Mouse (Mus musculus): ENCODE measurements around the gene Serinc2.

Gene Serinc2

DNA sequence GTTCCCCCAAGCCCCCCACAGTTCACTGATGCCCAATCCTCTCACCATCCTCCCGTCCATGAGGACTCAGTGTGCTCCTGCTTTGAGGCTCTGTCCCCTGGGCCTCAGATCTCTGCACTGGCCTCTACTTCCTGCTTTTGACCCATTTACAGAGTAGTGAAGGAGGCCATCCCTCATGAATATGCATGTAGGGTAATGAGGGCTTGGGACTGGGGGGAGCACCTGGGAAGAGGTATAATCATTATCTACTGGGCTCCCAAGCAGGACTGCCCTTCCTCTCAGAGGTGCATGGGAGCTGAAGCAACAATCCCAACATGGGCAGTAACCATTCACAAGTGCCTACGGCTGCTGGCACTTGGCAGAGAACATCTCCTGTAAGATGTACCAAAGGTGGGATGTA, at the start of gene Serinc2:
Gene Serinc2 (minus strand): TSS at position 101 of the 400 bp plus-strand sequence.
- DNase-seq (ENCODE audit: low spot score in 2 of 2): no peak

DNA sequence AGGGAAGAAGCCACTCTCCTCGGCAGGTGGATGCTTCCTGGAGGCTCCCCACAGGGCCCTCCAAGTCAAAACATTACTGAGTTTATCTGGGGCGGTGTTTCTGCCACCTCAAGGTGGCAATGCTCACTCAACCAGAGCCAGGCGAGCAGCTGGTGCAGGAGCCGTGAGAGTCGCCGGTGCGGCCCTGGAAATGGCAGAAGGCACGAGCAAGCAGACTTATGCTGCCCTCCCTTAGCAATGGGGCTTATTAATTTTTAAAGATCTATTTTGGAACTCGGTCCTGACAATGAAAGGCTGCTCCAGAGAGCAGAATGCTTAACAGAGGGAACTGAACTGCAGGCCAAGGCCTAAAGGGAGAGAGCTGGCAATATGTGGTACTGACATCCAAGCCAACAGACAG, 48.4 kb upstream of the Serinc2 start:
- no peak for DNase-seq (ENCODE audit: low spot score in 2 of 2)

DNA sequence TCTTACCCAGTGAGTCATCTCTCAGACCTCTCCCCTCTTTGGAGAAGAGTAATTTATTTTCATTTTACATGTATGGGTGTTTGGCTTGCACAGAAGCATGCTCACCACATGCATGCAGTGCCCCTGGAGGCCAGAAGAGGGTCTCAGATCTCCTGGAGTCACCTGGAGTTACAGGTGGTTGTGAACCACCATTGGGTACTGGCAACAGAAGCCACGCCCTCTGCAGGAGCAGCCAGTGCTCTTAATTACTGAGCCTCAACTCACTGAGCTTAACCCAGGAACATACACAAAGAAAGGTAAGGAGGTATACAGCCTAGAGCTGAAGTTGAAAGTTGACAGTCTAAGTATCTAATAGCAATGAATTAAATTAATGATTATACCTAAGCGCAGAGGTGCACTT, 46.4 kb upstream of the Serinc2 start:
- no peak for DNase-seq (ENCODE audit: low spot score in 2 of 2)

DNA sequence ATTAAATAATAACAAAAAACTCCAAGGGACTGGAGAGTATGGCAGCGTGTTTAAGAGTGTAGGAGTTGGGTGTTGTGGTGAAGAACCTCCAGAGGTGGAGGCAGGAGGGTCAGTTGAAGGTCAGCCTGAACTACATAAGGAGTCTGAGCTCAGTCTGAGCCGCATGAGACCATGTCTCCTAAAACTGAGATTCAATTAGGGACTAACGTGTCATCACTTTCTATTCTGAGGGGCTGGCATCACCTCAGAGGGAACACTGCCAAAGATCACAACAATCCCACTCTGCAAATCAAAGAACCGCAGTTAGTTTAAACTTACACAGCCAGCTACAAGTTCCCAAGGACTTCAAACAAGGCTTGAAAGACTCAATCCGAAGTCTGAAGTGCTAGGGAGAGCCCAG, 44.6 kb upstream of the Serinc2 start:
- DNase-seq (ENCODE audit: low spot score in 2 of 2): no peak

DNA sequence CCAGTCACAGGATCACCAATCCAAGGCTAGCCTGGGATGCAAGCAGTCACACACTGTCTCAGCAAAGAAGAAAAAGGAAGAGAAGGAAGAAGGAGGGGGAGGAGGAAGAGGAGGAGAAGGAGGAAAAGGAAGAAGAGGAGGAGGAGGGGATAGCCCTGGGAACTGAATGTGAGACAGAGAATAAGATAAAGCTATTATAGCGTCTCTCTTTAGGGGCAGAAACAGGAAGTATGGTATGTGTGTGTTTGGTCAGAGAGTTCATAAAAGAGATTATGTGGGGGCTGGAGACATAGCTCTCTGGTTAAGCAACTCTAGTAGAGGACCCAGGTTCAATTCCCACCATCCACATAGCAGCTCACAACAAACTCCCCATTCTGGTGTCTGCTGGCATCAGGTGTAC, 44.2 kb upstream of the Serinc2 start:
- DNase-seq (ENCODE audit: low spot score in 2 of 2): no peak

DNA sequence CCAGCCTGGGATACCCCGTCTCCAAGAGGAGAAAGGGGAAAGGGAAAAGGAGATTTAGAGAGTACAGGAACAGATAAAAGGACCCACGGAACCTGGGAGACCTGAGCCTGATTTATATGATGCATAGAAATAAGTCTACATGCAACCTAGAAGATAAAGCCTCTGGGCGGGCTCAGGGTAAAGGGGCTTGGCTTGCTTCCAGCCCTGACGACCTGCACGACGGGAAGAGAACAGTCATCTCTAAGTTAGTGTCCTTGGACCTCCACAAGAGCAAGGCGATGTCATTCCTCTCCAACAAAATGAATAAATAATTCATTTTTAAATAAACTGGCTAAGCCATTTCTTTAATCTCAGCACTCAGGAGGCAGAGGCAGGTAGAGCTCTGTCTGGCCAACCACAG, 43.6 kb upstream of the Serinc2 start:
- DNase-seq (ENCODE audit: low spot score in 2 of 2): no peak

DNA sequence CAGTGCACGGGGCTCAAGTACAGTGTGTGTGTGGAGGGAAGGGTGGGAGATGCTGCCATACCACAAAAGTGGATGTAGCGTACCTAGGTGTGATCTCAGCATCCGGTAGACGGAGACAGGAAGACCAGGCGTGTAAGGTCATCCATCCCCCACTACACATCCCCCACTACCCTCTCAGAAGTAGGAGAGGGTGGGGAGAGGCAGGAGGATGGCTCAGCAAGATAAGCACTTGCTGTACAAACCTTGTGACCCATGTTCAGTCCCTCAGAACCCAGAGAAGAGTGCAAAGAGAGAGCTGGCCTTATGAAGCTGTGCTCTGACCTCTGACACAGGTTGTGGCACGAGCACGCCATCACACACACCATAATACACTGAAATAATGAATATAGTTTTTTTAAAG, 42.6 kb upstream of the Serinc2 start:
- DNase-seq (ENCODE audit: low spot score in 2 of 2): no peak

DNA sequence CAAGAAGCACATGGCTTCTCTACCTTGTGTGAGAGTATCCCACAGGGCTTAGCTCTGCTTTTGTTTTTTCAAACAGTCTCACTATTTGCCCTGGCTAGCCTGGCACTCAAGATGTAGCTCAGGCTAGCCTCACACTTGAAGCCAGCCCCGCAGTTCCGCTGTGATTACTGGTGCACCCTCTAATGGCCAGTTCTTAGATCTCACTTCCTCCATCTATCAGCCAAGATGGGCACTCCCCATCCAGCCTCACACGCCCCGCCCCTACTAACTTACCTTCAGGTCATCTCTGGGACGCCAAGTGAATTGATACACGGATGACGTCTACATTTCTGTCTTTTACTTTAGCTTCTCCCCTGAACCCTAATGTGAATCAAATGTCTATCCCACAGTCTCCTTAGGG, 40.6 kb upstream of the Serinc2 start:
- DNase-seq (ENCODE audit: low spot score in 2 of 2): no peak

DNA sequence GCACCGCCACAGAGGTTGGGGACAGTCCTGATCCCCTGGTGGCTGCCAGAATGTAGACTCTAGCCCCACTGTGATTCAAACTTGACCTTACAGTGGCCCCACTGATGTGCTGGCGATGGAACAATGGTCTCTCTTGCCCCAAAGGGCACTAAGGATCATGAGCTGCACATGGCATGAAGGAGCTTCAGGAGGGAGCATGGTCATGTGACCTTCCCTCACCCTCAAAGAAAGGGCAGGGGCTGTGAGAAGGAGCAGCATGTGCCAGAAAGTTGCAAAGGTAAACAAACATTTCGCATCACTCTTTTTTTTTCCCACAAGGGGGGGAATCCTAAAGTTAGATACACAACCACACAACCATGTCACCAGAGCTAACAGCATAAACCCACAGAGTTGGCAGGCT, 39.1 kb upstream of the Serinc2 start:
- DNase-seq (ENCODE audit: low spot score in 2 of 2): no peak

DNA sequence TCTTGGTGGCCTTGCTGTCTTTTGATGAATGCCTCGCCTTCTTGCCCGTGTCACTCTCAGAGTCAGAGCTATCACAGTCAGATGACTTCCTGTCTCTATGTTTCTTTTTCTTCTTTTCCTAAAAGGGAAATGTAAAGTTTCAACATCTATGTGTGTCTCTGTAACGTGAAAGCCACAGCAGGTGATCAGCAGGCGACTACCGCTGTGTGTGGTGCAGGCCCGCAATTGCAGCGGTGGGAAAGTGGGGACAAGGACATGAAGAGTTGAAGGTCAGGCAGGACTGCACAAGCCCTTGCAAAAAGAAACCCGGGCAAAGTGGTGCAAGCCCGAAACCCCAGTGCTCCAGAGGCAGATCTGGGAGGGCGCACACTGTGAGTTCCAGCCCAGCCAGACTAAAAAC, 37.7 kb upstream of the Serinc2 start:
- DNase-seq (ENCODE audit: low spot score in 2 of 2): no peak

DNA sequence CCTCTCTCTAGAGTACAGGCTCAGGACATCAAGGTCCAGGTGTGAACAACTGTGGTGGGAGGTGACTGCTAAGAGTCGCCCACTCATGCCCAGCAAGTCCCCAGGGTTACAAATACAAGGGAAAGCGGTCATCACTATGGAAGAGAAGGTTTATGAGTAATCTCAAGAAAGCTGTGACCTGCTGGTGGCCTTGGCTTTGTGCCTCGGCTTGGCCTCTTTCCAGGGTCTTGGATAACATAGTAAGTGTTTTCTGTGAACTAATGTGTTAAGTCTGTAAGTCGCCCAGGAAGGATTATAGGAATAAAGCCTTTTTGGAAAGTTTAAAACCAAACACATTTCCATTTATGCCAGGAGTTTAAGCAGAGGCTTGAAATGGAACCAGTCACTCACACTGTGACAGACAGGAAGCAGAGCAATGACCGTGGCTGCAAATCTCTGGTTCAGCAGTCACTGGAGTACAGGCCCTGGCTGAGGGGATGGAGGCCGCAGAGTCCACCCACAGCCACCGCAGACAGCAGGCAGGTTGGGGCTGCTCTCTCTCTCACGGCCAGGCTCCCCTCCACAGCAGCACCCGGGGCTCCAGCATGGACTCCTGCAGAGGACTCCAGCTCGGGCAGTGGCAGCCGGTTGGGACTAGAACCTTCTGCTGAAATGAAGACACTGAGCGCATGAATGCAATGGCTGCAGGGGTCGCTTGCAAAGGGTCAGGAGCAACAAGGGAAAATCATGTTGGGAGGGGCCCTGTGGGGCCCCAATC, 36.9 kb upstream of the Serinc2 start:
- no peak for DNase-seq (ENCODE audit: low spot score in 2 of 2)

DNA sequence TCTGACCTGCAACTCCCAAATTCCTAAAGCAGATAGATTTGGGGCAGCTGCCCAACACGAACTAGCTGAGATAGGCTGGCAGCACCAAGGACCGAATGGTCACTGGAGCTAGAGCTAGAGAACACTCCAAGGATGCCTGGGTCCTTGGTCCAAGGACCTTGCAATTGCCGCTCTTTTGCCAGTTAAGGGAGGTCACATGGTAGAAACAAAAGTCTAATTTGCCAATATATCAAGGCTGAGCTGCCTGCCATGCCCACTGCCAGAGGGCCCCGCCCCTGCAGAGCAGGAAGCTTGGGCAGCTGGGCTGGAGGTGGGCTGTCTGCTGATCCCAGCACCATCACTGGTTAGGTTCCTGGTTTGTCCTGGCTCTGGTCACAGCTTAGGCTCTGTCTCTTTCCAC, 34.5 kb upstream of the Serinc2 start:
- DNase-seq (ENCODE audit: low spot score in 2 of 2): no peak

DNA sequence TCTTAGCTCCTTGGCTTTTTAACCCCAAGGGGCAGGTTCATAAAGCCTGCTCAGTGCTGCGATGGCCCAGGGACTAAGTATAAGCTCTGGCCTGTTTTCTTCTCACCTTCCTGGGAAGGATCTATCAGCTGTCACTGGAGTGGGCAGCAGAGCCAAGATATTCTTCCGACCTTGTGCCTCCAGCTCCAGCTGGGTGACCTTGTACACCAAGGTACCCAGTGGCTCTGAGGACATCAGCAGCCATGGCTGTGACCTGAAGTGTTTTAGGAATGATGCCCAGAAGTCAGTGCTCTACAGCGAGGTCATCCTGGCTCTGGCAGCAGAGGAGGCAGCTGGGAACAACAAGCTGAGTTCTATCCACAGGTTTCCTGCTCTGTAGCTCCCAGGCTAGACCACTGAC, 33.5 kb upstream of the Serinc2 start:
- no peak for DNase-seq (ENCODE audit: low spot score in 2 of 2)

DNA sequence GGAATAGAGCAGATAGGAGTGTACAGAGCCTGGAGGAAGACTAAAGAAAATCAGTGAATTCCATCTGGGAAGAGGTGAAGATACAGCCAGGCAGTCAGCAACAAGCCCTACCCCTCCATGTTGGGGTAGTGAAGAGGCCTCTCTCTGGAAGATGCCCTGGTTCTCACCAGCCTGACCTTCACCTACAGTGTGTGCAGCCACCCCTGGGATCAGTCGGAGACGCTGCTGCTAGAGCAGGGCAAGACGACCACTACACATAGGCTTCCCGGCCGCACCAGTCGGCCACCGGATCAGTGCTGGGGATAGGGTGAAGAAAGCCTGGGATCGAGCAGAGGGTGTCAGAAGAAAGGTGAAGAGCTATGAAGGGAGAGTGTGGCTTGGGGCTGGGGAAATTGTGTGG, 30.2 kb upstream of the Serinc2 start:
- DNase-seq (ENCODE audit: low spot score in 2 of 2): no peak

DNA sequence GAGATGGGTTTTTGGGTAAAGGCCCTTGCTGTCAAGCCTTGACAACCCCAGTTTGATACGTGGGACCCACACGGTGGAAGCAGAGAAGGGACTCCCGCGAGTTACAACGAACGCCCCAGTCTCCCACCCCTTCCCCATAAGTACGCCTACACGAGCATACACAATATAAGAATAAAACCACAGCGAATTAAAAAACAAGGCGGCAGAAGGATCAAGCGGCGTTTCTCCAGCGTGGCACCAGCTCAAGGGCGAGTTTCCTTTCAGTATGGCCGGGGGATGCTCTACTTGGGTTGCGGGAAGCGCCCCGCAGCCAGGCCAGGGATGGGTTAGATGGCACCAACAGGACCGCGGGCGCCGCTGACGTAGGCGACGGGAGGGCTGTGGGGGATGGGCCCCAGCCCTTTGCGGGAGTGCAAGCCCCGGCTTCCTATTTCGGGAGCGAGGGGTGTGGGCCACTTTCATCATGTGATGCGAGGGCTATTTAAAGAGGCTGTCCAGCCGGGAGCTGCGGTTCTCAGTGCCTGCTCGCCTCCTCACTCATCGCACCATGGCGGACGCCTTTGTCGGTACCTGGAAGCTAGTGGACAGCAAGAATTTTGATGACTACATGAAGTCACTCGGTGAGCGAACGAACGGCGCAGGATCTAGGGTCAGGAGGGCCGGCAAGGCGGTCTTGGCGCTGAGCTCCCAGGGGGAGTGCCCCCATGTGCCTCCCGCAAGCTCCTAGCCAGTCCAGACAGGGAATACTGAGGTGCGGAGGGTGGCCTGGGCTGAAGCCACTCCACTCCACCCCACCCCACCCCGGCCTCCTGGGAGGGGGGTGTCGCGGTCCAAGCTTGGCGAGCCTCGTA, 29.5 kb upstream of the Serinc2 start, which contains the start of the genes Fabp3 and Gm10570:
Gene Fabp3 (plus strand): TSS at position 365 of the 851 bp plus-strand sequence.
Gene Gm10570 (minus strand): TSS at position 444 of the 851 bp plus-strand sequence.
- DNase-seq (ENCODE audit: low spot score in 2 of 2): peak; percentile 53 to 61

DNA sequence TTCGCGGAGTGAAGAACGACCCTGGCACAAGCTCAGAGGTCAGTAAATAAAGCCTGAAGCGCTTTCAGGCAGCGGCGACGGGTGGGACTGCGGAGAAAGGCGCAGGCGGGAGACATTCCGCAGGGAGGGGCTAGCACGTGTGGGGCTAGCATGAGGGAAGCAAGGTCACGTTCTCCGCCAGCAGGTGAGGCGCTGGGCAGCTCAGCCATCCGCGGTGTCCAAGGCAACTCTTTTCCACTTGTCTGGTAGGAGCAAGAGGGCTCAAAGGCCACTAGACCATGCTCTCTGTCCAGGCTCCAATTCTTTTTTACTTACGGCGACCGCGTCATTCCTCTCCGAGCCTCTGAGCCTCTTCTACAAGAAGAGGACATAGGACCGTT, 28.8 kb upstream of the Serinc2 start:
- peak; percentile 26 to 28 for DNase-seq (ENCODE audit: low spot score in 2 of 2)

DNA sequence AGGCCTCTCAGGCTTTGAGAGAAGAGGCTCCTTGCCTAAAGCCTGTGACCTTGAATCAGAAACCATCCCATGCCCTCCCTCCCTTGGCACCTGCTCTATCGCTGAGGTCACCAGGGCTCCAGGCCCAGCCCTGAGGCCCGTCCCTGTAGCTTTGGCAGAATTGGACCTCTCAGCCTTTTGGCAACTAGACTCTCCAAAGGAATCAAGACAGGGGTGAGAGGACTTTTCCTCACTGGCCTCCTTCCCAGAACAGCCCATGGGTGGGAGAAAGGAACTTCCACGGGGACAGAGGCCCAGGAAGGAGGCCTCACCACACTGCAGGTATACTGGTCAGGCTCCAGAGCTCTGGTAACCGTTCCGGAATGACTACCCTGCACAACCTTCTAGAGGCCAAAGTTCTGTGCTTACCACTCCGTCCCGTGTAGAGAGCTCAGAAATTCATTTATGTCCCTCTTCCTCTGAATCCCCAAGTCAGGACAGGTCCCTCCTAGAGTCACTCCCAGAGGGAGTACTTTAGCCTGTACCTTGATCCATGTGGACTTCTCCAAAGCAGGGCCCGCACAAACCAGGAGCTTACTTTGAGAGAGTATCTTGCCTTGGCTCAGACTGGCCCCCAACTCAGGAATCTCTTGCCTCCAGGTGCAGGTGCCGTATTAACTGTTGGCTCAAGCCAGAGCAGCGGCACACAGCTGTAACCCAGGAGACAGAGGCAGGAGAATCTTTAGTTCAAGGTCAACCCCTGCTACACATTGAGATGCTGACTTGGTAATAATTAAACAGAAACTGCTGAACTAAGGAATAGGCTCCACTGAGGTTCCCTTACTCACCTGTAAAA, 28.0 kb upstream of the Serinc2 start:
- no peak for DNase-seq (ENCODE audit: low spot score in 2 of 2)

DNA sequence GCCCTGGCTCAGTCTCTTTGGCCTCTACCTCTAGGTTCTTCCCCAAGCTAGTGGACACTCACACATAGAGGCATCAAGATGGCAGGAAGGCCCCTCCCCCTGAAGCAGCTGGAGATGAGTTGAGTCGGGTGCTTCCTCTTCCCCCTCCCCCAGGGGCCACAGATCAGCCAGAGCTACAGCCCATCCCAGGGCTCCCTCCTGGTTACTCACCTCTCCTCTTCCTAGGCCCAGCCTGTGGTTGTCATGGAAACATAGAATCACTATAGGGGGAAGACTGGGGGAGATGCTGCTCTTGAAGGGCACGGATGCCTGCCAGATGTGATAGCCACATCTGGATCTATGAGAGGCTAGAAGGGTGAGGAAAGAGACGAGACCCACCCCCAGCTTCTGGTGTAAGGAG, 25.7 kb upstream of the Serinc2 start:
- DNase-seq (ENCODE audit: low spot score in 2 of 2): no peak

DNA sequence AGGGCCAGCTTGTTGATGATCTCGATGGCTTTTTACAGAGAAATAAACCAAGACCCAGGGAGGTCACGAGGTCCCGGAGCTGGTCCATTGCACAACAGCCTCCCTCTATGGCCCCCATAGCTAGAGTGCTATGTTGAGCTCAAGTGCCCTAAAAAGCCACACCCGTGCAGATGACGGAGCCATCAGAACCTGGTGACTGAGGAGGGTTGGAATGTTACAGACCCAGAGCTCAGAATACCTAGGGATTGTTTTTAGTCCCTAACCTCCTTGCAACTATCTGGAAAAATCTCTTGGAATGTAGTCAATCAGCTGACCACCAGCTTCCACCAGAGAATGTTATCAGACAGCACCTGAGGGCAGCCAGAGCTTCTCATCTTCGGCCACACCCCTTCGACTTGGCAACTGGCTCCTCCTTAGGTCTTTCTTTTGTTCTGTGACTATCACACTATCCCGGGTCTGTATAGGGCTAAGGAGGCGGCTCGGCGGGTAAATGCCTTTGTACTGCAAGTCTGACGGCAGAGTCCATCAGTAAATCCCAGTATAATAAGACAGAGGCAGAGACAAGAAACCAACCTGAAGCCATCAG, 23.4 kb upstream of the Serinc2 start:
- DNase-seq (ENCODE audit: low spot score in 2 of 2): no peak

DNA sequence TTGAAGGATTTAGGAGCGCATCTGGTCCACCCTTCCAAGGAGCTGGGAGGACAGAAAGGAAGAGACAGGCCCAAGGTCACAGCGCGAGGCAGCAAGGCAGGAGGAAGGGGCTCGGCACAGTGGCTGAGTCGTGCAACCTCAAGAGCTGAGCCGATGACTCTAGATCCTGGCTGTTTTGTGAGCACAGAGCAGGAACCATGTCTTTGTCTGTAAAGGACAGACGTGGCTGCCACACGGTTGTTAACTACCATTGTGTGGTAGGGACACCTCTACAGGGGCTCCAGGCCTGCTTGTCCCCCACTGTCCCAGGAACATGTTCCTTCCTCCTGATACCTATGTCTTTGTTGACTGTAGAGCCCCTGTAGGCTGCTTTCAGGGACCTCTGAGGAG, 20.6 kb upstream of the Serinc2 start:
- DNase-seq (ENCODE audit: low spot score in 2 of 2): no peak

DNA sequence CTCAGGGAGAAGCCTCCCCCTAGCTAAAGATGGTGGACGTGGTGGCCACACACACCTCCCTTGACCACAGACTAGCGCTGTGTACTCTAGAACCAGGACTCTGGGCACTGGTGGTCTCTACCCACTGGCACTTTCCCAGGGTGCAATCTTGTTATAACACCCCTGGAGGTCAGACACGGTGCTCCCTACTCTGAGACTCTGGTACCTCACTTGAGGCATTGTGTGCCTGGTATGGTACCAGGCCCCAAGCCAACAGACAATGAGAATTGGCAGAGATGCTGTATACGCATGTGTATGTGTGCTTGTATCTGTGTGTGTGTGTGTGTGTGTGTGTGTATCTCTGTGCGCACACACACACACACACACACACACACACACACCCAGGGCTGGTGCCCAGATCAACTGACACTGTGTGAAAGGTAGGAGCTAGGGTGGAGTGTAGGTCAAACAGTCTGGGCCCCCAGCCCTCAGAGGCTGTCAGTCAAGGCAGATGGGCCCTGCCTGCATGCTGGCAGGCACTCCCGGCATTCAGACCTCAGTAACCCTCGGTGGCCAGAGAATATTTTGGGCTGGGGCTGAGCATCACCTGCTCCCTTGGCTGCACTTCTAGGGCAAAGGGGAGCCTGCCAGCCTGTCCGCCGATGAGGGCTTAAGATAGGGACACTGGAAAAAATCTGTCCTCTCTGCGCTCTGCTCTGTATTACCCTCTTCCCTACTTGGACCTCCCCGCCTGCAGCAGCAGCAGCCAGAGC, 20.0 kb upstream of the Serinc2 start:
- no peak for DNase-seq (ENCODE audit: low spot score in 2 of 2)
